Mouse (Mus musculus): ENCODE data around the gene Clspn.

The Clspn gene

DNA sequence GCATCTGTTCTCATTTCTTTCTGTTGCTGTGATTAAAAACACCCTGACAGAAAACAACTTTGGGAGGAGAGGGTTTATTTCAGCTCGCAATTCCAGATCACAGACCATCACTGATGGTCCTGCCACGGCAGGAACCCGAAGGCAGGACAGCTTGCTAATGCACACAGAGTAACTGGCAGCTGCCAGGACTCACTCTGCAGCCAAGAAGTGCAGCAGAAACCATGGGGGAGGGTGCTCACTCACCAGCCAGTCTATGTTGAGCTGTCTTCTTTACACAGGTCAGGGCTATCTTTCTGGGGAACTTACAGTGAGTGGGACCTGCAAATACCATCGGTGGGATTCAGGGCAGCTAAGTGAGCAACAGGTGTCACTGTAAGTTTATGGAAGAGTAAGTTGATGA lies 80.7 kb downstream of the Clspn start:
- no peak for DNase-seq (ENCODE audit: low spot score)

DNA sequence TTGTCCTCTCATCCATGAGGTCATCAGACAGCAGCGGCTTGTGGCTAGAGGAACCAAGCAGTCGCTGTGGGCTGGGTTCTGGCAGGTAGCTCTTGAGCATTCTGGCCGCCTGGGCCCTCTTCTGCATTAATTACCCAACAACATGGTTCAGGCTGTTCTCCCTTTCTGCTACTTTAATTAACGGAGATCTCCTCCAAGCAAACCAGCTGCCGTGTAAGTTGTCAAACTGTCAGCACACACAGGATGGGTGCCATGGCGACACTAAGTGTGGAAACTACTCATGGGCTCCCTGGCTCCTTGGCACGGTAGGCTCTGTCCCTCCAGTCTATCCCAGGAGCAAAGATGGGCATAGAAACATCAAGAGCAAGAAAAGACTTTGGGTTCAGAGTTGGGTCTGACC lies 82.6 kb downstream of the Clspn start:
- DNase-seq (ENCODE audit: low spot score): no peak

DNA sequence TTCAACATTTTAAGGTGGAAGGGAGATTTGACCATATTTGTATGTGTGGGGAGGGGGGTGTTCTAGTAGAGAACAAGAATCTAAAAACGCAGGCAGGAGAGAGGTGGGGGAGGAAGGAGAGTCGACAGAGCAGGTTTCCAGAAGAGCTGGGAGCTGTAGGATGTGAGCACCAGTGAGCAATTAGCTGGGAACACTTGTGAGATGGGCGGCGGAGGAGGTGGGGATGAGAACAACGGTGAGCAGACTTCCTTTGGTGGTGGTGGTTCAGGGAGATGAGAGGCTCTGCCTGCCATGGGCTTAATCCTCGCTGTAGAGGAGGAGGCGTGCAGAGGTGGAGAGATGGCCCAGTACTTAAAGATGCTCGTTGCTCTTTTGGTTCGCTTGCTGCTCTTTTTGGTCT lies 85.2 kb downstream of the Clspn start:
- DNase-seq (ENCODE audit: low spot score): no peak
